Mouse (Mus musculus) kidney, adult 18-20 months (tissue): ENCODE results near the gene Sp6.

Experiments used
- DNase-seq: peaks from one replicate; pipeline ENCODE4 v3.0.0; 2021

The Sp6 gene

DNA sequence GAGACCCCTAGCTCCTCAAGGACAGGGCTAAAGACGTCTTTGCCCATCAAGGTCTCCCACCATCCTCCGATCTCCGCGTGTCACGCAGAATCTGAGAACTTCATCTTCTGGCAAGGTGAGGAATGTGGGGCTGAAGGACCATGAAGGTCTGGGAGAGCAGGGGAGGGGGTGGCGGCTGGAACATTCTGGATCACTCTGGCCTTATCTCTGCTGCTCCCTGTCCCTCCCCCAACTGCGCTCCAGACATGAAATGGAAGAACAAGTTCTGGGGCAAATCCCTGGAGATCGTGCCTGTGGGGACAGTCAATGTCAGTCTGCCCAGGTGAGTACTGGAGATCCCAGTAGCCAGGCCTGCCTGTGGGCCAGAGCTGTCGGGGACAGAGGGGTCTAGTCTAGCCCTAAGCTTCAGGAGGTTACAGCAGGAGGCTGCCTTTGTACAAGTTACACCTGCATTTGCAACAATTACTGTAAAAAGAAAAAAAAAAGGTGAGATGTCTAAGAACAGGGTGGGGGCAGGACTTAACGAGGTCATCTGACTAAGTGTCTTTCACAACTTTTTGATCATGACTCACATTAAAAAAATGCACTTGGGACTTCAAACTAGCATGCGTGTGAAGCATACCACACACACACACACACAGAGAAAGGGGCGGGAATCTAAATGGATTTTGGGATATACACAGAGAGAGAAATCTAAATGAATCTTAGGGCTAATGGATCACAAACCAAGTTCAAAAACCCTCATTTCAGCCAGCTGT lies 52.5 kb downstream of the Sp6 start:
- DNase-seq, result no peak

DNA sequence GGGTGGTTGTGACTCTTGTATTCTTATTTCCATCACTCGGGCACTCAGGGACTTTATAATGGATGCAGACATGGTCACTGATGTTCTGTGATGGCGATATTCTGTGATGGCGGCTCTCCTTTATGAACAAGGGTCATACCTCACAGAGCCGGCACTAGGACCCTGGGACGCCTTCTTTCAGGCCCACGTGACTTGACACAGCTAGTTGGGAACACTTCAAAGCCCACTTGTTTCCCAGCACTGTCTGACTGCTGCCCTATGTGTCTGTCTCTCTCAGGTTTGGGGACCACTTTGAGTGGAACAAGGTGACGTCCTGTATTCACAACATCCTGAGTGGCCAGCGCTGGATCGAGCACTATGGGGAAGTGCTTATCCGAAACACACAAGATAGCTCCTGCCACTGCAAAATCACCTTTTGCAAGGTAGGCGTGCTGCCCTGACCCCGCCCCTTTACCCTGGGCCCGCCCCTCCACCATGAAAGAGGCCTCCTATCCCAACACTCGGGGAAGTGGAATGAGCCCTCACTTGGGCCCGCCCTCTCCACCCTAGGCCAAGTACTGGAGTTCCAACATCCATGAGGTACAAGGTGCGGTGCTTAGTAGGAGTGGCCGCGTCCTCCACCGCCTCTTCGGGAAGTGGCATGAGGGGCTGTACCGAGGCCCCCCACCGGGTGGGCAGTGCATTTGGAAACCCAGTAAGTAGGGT lies 53.6 kb downstream of the Sp6 start:
- no peak for DNase-seq

- no peak for DNase-seq
Measured at GRCm38 (mm10) chr11:97069333-97069732, 56.1 kb downstream of the Sp6 start.

- no peak for DNase-seq
Measured at GRCm38 (mm10) chr11:97069770-97070169, 56.6 kb downstream of the Sp6 start.

DNA sequence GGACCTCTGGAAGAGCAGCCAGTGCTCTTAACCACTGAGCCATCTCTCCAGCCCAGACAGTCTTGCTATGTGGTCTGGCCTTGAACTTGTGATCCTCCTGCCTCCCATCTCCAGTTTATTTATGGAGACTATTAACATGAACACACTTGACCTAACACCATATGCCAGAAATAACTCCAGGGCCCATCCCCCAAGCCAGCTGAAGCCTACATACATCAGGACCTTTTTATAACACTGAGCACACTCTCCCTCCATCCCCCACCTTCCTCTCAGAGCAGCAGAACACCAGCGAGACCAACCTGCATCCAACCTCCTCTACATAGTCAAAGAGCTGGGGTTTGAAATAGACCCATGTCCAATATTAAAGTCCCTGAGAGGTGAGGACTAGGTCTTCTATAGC lies 57.9 kb downstream of the Sp6 start:
- no peak for DNase-seq

- peak; percentile 39 for DNase-seq
Measured at GRCm38 (mm10) chr11:97072533-97072932, 59.3 kb downstream of the Sp6 start.

- DNase-seq, result no peak
Measured at GRCm38 (mm10) chr11:97074235-97074634, 61.0 kb downstream of the Sp6 start.
